Mouse (Mus musculus) v-Abl transformed pro-B cells (cell line): ENCODE measurements around the gene Spats1.

Experiments
- in situ Hi-C, 2 experiments: fragments of 400-800 bp; cut with MboI; formaldehyde crosslinking; loops; one replicate each; pipeline ENCODE4 v1.15.1; 2025; ENCODE audit not compliant: unreplicated experiment in 2 of 2

The Spats1 gene

DNA sequence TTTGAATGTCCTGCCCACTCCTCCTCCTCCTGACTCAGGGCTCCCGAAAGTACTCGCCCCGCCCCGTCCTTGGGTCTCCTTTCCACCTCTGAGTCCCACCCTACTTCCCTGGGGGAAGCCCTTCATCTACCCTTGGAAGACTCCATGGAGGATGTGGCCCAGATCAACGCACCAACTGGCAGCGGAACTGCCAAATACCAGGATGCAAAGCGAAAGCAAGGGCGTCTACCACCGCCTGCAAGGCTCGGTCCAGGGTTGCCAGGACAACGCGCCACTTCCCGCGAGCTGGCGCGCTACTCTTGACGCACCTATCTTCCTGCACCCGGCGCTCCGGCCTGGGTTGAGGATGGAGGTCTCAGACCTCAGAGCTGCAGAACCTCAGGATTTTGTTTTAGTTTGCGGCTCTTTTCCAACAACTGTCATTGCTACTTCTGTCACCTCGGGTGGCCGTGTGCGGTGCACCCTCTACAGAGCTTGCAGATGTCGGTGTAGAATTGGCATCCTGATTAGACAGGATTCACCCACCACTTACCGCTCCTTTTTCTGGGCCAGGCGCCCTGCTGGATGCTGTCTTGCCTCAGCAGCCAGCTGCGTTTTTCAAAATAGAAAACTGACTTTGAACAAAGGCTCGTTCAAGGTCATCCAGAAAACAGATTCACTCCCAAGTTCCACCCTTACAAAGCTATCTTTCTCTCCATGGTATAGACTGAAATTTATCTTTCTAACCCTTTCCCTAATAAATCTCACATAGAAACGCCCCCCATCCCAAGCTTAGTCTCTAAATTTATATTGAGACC, at the start of gene Spats1:
Gene Spats1 (minus strand): TSS at position 747 of the 797 bp plus-strand sequence.
- in situ Hi-C loops: loop anchor here (5.0 to 10.0 kb wide), 3 partner anchors 77 to 242 kb away; partner anchors contain the start of gene Capn11 (in 2 of the 2)

DNA sequence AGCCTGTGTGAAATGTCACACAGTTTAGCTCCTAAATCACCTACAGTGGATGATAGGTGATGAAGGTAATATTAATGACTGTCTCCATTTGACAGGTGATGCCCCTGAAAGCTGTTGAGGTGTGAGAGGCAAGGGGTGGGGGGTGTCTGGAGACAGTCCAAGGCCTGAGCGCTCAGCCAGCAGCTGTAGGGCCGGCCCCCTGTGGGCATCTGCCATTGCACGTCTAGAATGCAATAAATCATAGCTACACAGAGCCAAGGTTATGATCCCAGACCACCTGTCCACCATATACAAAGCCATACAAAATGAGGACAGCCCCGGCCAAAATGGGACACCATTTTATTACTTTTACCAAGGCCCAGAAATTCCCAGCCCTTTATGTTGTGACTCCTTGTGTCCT, 49.7 kb upstream of the Spats1 start:
- in situ Hi-C loops: no loop called here

DNA sequence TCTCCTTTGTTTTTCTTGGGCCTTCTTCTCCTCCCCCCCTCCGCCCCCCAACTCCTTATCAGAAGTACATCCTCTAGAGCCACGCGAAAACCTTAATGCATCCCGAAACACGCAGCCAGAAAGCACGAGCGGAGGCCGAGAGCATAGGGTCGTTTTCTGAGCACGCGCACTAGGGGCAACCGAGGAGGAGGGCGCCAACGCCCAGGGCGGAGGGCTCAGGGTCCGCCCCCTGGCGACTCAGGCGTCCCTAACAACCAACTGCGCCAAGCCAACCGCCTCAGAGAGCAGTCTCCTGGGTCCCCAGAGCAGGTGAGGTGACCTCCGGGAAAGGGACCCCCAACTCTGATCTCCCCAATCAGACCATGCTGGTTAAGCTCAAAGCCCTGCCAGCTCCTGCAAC, 48.0 kb upstream of the Spats1 start, which contains the start of gene Tcte1:
Gene Tcte1 (plus strand): TSS at position 172 of the 400 bp plus-strand sequence.
- in situ Hi-C loops: no loop called here

DNA sequence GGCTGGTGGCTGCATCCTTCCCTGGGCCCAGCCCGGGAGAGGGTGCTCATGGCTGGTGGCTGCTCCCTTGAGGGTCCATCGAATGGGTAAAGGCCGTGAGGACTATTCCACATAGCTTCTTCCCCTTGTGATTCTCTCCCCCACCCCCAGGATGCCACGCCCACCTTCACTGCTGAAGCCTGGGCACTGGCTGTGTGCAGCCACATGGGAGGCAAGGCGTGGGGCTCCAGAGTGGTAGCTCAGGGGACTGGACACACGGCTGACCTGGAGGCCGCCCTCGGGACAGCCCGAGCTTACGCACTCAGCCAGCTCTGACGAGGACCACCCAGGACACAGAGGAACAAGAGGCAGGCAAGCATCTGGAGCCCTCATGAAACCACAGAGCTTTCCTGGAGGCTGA, 44.9 kb upstream of the Spats1 start:
- in situ Hi-C loops: no loop called here

DNA sequence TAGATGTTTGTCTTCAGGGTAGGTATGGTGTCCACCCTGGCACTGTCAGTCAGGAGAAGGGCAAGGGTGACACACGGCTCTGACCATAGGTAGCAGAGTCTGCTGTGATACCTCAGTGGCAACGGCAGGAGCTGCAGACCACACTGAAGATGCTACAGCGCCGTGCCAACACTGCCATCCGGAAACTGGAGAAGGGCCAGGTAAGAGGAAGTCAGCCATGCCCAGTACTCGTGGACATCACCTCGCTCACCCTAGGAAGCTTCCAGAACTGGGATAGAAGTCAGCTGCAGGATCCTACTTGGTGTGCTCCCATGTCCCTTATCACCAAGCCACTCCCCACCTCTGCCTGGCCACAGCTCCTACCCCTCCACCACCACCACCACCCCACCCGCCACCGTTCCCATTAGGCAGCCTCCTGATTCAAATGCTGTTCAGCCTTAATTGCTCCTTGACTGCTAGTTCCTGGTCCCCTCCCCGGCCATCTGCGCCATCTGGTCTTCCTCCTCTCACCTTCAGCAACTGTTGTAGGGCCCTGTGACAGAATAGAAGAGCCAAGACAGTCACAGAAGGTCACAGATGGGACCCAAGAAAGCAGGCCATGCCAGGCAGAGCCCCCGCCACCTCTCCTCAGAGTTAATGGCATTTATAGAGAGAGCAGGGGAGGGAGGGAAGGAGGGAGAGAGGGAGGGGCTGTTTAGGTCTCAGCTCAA, 43.7 kb upstream of the Spats1 start:
- in situ Hi-C loops: loop anchor here in 1 of 2 experiments (5.0 kb wide), 1 partner anchor 33 kb away; no protein-coding TSS in a partner anchor

DNA sequence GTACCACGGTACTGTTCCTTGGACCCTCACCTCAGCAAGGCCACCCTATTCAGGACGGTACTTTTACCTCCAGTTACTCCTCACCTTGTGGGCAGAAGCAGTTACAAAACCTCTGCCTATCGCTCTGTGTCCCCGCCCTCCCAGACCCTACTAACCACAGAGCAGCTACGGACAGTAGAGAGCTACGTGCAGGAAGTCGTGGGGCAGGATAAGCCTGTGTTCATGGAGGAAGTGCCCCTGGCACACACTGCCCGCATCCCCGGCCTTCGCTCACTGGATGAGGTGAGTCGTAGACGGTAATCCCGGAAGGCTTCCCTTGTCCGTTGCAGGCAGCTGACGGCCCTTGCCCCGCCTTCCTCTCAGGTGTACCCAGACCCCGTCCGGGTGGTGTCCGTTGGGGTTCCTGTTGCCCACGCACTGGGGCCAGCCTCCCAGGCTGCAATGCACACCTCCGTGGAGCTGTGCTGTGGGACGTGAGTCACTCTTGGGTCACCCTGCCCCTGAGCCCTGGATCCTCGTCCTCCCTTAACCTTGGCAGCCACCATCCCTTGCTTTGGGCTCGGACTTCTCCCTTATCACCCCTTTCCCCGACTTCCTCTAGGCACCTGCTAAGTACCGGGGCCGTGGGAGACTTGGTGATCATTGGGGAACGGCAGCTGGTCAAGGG, 42.5 kb upstream of the Spats1 start:
- in situ Hi-C loops: loop anchor here in 1 of 2 experiments (5.0 kb wide), 1 partner anchor 35 kb away; no protein-coding TSS in a partner anchor

DNA sequence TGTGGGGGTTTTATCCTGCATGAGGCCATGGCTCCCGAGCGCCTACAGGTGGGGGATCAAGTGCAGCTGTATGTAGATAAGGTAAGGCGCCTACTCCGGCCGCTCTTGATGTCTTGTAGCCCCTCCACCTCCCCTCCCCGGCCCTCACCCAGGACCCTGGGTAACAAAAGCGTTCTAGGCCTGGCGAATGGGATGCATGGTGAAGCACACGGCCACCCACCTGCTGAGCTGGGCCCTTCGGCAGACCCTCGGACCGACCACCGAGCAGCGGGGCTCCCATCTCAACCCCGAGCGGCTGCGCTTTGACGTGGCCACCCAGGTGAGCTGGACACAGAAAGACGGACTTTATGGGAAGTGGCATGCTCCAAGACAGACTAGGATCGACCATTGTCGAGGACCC, 41.9 kb upstream of the Spats1 start:
- in situ Hi-C loops: loop anchor here in 1 of 2 experiments (5.0 kb wide), 1 partner anchor 35 kb away; no protein-coding TSS in a partner anchor

DNA sequence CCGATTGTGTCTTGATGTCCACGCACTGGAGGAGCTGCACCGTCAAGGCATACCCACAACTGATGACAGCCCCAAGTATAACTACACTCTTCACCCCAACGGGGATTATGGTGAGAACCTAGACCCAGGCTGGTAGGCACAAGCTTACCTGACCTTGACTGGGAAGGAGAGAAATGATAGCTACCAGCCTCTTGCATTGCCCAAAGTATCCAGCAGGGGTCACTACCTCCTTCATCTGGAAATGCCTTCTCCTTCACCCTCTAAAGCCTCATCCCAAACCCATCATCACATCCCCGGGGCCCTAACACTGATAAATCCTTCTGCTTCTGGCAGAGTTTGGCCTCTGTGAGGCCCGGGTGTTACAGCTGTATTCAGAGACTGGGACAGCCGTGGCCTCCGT, 41.3 kb upstream of the Spats1 start:
- in situ Hi-C loops: loop anchor here in 1 of 2 experiments (5.0 kb wide), 1 partner anchor 36 kb away; no protein-coding TSS in a partner anchor

DNA sequence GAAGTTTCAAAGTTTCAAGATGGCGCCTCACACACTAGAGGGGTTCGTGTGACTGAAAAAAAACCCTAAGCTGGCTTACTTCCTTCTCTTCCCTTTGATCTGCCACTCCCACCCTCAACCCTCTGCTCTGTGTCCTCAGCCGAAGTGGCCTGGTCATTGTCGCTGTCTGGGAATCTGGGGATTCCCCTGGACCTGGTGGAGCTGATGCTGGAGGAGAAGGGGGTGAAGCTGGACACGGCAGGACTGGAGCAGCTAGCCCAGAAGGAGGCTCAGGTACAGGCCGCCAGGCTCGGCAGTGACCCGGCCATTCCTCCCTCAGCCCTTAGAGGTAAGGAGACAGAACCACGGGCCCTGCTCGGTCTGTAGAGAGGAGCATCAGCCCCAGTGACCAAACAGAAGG, 40.6 kb upstream of the Spats1 start:
- in situ Hi-C loops: loop anchor here in 1 of 2 experiments (5.0 kb wide), 1 partner anchor 36 kb away; no protein-coding TSS in a partner anchor

DNA sequence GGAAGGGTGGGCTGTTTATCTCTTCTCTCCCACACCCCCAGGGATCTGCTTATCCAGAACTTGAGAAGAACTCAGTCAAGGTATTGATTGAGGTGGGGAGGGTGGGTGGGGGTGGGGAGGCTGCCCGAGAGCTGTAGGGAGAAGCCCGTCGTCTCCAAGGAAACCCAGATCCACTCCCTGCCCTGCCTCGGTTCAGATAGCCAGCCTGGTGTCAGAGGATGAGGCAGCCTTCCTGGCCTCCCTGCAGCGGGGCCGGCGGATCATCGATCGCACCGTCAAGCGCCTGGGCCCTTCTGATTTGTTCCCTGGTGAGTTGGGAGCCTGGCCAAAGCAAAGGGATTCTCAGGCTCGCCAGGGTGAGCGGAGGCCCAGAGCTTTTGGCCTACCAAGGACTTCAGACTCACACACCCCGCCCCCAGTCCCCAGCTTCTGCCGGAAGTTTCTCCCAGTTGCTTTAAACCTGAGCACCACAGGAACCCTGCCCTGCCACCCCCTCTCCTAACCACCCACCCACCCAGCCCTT, 40.0 kb upstream of the Spats1 start:
- in situ Hi-C loops: loop anchor here in 1 of 2 experiments (5.0 kb wide), 1 partner anchor 37 kb away; no protein-coding TSS in a partner anchor

DNA sequence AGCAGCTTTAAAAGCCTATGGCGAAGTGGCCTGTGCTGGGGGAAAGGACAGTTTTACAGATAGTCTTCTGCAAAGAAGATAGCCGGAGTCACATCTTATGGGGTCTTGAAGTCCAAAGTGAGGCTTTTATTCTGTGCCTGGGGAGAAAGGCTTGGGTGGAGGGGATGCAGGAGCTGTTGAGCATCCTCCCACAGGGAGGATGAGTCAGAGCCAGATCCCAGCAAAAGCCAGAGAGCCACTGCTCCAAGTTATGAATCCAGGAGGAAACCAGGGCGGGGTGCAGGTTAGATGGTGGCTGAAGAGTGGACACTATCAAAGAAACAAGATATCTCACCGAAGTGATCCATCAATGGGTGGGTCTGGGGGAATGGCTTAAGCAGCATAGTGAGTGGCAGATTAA, 36.5 kb upstream of the Spats1 start:
- in situ Hi-C loops: no loop called here

DNA sequence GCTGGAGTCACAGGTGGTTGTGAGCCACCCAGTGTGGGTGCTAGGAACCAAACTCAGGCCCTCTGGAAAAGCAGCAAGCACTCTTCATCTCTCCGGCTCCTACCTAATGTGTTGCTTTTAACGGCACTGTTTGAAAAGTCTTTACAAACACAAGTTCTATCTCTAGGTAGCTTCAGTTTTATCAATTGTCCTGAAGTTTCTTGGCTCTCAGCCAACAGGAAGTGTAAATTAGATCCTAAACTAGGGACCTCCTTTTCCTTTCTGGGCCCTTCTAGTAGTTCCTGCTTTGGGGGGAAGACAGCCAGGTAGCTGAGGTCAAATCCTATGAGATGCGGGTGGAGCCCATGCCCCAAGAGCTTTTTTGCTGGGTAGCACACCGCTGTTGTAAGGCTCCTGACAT, 35.7 kb upstream of the Spats1 start:
- in situ Hi-C loops: no loop called here

DNA sequence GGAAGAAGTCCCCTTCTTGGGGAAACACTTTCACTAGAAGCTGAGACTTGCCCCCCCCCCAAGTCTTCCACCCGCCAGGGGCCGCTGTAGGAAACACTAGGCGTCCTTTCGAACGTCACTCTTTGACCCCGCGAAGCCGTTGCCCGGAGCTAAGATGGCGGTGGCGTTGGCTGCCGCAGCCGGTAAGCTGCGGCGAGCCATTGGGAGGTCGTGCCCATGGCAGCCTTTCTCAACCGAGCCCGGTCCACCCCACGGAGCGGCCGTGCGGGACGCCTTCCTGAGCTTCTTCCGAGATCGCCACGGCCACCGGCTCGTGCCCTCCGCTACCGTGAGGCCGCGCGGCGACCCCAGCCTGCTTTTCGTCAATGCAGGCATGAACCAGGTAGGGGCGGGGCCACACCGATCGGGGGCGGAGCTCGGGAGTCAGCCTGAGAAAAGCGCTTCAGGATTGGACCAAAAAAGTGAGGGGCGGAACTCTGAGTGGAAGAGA, 31.5 kb upstream of the Spats1 start, which contains the start of gene Aars2:
Gene Aars2 (plus strand): TSS at position 142 of the 490 bp plus-strand sequence.
- in situ Hi-C loops: loop anchor here in 1 of 2 experiments (5.0 kb wide), 2 partner anchors 46 to 1861 kb away; partner anchors contain the start of gene Mrps10

DNA sequence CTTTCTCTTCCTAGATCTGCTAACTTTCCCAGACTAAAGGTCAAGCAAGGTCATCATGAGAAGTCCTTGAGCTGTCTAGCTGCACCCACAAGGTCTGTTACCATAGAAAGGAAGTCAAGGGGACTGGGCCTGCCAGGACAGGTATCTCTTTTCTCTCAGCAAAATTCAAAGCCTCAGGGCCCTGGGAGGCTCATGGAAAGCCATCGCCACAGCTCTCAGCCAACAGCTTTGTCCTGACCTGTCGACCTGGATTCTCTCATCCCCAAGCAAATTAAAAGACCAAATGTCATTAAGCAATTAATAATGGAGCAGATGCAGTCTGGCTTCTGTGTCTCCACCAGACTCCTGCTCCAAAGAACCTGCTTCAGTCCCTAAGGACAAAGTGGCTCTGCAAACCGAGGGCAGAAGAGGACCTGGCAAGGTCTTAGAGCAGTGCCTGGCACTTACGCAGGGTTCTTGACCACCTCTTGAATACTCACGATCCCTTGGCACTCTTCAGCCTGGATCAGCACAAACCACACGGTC, 30.8 kb upstream of the Spats1 start:
- in situ Hi-C loops: loop anchor here in 1 of 2 experiments (5.0 kb wide), 2 partner anchors 46 to 1861 kb away; partner anchors contain the start of gene Mrps10

DNA sequence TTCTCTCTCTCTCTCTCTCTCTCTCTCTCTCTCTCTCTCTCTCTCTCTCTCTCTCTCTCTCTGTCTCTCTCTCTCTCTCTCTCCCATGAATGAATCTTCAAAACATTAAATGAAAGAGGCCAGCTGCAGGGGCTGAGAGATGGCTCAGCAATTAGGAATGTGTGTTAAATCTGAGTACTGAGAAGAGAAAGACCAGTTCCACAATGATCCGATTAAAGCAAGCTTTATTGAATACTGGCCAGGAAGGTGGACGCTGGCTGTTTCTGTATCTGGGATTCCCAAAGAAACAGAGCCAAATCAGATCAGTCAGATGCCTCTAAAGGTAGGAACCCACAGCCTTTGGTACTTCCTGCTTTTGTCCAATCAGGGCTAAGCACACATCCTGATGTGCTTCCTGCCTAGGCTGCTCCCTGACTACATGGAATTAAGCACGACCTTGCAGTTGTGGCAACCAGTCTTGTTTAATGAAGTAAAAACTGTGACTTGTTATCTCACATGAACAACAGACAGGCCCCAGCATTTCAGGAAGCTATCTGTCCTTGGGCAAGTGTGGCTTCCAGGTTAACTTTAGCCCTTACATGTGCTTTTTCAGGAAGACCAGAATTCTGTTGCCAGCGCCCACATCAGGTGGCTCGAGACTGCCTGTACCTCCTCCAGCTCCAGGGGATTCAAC, 28.2 kb upstream of the Spats1 start:
- in situ Hi-C loops: no loop called here

DNA sequence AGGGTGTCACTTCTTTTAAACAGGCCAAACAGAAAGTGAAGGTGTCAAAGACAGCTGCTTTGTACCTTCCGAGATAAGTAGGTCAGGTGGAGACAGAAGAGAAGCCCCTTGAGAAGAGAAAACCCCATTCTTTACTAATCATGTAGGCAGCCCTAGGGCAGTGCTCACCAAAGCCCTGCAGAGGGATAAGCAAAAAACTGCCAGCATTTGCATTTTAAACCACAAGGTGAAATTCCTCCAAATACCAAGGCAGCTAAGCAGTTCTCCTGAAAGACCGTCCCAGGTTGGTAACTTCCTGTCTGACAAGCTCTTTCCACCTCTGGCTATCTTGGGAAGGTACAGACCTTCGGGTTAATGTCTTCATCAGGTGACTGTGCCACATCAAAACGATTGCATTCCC, 27.1 kb upstream of the Spats1 start:
- in situ Hi-C loops: no loop called here

DNA sequence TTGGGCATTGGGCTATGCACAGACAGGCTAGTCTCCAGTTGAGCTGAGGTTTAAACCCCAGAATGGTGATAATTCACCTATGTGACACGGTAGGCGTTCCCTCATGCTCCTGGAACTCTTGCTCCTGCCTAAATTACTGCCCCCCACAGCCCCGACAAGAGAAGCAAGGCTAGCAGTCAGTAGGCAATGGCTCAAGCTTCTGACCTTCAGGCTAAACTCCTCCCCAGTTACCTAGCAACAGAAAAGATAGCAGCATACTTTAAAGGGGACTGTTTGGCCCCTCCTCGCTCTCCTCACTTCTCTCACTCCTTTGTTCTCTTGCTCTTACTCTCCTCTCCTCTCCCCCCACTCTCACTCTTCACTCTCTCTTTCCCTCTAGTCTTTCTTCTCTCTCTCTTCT, 25.8 kb upstream of the Spats1 start:
- in situ Hi-C loops: no loop called here

DNA sequence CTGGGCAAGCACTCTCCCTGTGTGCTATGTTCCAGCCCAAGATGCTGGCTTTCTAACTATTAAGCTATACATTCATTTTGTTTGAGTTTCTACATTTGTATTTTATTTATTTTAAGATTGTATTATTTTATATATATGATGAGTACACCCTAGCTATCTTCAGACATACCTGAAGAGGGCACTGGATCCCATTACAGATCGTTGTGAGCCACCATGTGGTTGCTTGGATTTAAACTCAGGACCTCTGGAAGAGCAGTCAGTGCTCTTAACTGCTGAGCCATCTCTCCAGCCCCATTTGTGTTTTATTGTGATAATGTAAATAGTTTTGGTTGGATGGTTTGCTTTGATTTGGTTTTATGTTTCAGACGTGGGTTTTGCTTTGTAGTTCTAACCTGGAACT, 24.3 kb upstream of the Spats1 start:
- in situ Hi-C loops: no loop called here

DNA sequence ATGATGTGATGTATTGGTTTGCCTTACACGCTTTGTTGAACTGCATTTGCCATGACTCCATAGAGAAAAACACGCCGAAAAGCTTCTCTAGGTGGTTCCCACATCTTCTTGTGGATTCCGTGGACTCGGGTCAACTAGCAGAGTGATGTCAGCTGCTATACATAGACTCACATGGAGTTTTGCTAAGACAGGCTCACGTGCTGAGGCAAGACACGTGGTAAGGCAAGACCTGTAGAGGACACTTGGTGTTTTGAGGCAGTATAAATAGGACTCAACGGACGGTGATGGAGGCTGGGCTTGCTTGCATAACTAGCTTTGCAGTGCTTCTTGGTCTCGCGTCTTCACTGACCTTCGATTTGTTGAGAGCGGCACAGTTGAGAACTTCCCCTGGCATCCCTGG, 23.2 kb upstream of the Spats1 start:
- in situ Hi-C loops: no loop called here
